Mouse (Mus musculus) lung, adult 2 months (tissue): ENCODE data around the gene Ccdc6.

Experiments used
- CTCF ChIP-seq: fragments of 200-500 bp; IDR thresholded peaks from 2 replicates; pipeline ENCODE4 v1.5.1; 2011; ENCODE audit warnings: mild to moderate bottlenecking, low read length, control low read depth; ENCODE audit not compliant: insufficient read depth
- POLR2A ChIP-seq: fragments of 200-500 bp; IDR thresholded peaks from 2 replicates; pipeline ENCODE4 v1.6.1; 2011; ENCODE audit warnings: low read depth, mild to moderate bottlenecking, control low read depth, low read length, borderline replicate concordance; ENCODE audit errors: extremely low read depth

DNA sequence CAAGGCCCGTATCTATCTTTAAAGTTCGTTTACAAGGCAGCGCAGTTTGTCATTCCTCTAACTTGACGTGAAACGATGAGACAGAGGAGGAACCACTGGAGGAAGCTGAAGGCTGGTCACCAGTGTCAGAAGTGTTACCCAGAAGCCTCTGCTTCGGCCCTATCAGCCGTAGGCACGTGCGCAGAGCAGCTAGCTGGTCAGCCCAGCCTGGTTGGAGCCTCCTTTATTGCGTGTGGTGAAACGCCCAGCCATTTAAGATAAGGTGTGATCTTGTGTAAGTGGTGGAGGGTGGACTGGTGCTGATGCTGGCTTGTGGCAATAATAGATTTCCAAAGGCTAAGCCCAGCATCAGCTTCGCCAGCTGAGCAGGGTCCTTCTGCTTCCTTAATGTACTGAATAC, 43.5 kb downstream of the Ccdc6 start:
- no peak for TF ChIP-seq CTCF
- TF ChIP-seq POLR2A, result no peak
